Mouse (Mus musculus) CH12.LX (cell line): ENCODE data around the gene Inhbb. TPM values are rescaled to one million over a fixed set of nuclear protein-coding genes. Genes with fewer than 3 reads are reported as not detected.

Source experiments
- DNase-seq: peaks from one replicate; pipeline ENCODE4 v3.0.0-alpha.2; 2013; ENCODE audit errors: extremely low read depth
- H3K27ac ChIP-seq: 2 replicates; pipeline ENCODE4 v1.5.1; 2012; ENCODE audit warnings: low read depth, mild to moderate bottlenecking, control low read depth, moderate library complexity; ENCODE audit not compliant: insufficient read depth
- H3K27me3 ChIP-seq: replicated peaks from 2 replicates; pipeline ENCODE3; 2012; ENCODE audit warnings: inconsistent platforms
- H3K36me3 ChIP-seq, 2 experiments: replicated peaks in 1 of 2; 2 replicates each; pipeline versions ENCODE3 to v1.6.1; 2012; ENCODE audit warnings: inconsistent platforms in 1 of 2, low read length in 1 of 2, mild to moderate bottlenecking in 1 of 2, mixed read lengths in 1 of 2, moderate library complexity in 1 of 2; ENCODE audit not compliant: control insufficient read depth in 1 of 2, insufficient read depth in 1 of 2
- H3K4me1 ChIP-seq, 2 experiments: 2 replicates each; pipeline ENCODE4 v1.6.1; 2012; ENCODE audit warnings: inconsistent platforms in 1 of 2, moderate library complexity in 1 of 2; ENCODE audit not compliant: insufficient read depth in 2 of 2, control insufficient read depth in 1 of 2
- H3K4me2 ChIP-seq: 2 replicates; pipeline ENCODE4 v1.6.1; 2012; ENCODE audit warnings: low read depth, mild to moderate bottlenecking, control low read depth; ENCODE audit not compliant: poor library complexity, insufficient read depth, severe bottlenecking
- H3K4me3 ChIP-seq, 3 experiments: fragments of 150-350 bp in 1 of 3; sonication (generic) in 1 of 3; replicated peaks in 1 of 3; 2 replicates each; pipeline versions ENCODE3 to v1.5.1; 2011 to 2012; ENCODE audit warnings: low read depth in 2 of 3, low read length in 2 of 3, mild to moderate bottlenecking in 2 of 3, moderate library complexity in 2 of 3, control low read depth in 1 of 3, improper control_type of control experiment in 1 of 3, inconsistent platforms in 1 of 3, mixed read lengths in 1 of 3; ENCODE audit not compliant: poor library complexity in 1 of 3
- H3K79me2 ChIP-seq: replicated peaks from 2 replicates; pipeline ENCODE4 v1.6.1; 2012; ENCODE audit warnings: mild to moderate bottlenecking, moderate library complexity; ENCODE audit not compliant: control insufficient read depth, poor library complexity, insufficient read depth, severe bottlenecking; ENCODE audit errors: extremely low read depth
- H3K9ac ChIP-seq: 2 replicates; pipeline ENCODE4 v1.6.1; 2012; ENCODE audit warnings: low read depth, mild to moderate bottlenecking, control low read depth, moderate library complexity; ENCODE audit not compliant: insufficient read depth
- H3K9me3 ChIP-seq: replicated peaks from 2 replicates; pipeline ENCODE3; 2012; ENCODE audit warnings: low read length, inconsistent platforms, mixed read lengths
- BHLHE40 ChIP-seq: IDR thresholded peaks from 2 replicates; pipeline ENCODE4 v1.6.1; 2011; ENCODE audit warnings: mild to moderate bottlenecking, low read depth, low read length, improper control_type of control experiment
- CHD1 ChIP-seq: IDR thresholded peaks from 2 replicates; pipeline ENCODE4 v1.6.1; 2012; ENCODE audit warnings: low read depth, low read length, improper control_type of control experiment, inconsistent platforms
- CHD2 ChIP-seq: IDR thresholded peaks from 2 replicates; pipeline ENCODE4 v1.6.1; 2011; ENCODE audit warnings: low read length, improper control_type of control experiment
- E2F4 ChIP-seq: IDR thresholded peaks from 2 replicates; pipeline ENCODE4 v1.6.1; 2011; ENCODE audit warnings: low read depth, low read length, improper control_type of control experiment; ENCODE audit not compliant: insufficient replicate concordance
- ELF1 ChIP-seq: IDR thresholded peaks from 2 replicates; pipeline ENCODE4 v1.6.1; 2014; ENCODE audit warnings: low read depth, mild to moderate bottlenecking, inconsistent platforms, low read length, improper control_type of control experiment
- ETS1 ChIP-seq: conservative IDR thresholded peaks from 2 replicates; pipeline ENCODE4 v1.6.1; 2012; ENCODE audit warnings: low read depth, mild to moderate bottlenecking, inconsistent platforms, low read length, improper control_type of control experiment, moderate library complexity
- GABPA ChIP-seq: IDR thresholded peaks from 2 replicates; pipeline ENCODE4 v1.6.1; 2012; ENCODE audit warnings: low read depth, low read length, improper control_type of control experiment, inconsistent platforms; ENCODE audit not compliant: insufficient replicate concordance
- HCFC1 ChIP-seq: IDR thresholded peaks from 2 replicates; pipeline ENCODE4 v1.6.1; 2012; ENCODE audit warnings: low read depth, mild to moderate bottlenecking, inconsistent platforms, low read length, improper control_type of control experiment
- IRF4 ChIP-seq: IDR thresholded peaks from 2 replicates; pipeline ENCODE4 v1.6.1; 2014; ENCODE audit warnings: low read depth, mild to moderate bottlenecking, inconsistent platforms, low read length, improper control_type of control experiment
- JUND ChIP-seq: conservative IDR thresholded peaks from 2 replicates; pipeline ENCODE4 v1.6.1; 2011; ENCODE audit warnings: low read depth, low read length, improper control_type of control experiment
- KAT2A ChIP-seq: IDR thresholded peaks from 2 replicates; pipeline ENCODE4 v1.6.1; 2012; ENCODE audit warnings: low read length, improper control_type of control experiment, inconsistent platforms; ENCODE audit not compliant: insufficient replicate concordance
- MAFK ChIP-seq: IDR thresholded peaks from 2 replicates; pipeline ENCODE4 v1.6.1; 2011; ENCODE audit warnings: low read length, improper control_type of control experiment; ENCODE audit not compliant: insufficient replicate concordance
- MYC ChIP-seq: IDR thresholded peaks from 2 replicates; pipeline ENCODE4 v1.6.1; 2011; ENCODE audit warnings: low read depth, mild to moderate bottlenecking, improper control_type of control experiment, low read length
- NELFE ChIP-seq: IDR thresholded peaks from 2 replicates; pipeline ENCODE4 v1.6.1; 2011; ENCODE audit warnings: low read depth, low read length, improper control_type of control experiment
- NRF1 ChIP-seq: IDR thresholded peaks from 2 replicates; pipeline ENCODE4 v1.6.1; 2014; ENCODE audit warnings: low read depth, mild to moderate bottlenecking, inconsistent platforms, low read length, improper control_type of control experiment, moderate library complexity
- PAX5 ChIP-seq: IDR thresholded peaks from 2 replicates; pipeline ENCODE4 v1.6.1; 2012; ENCODE audit warnings: low read length, inconsistent platforms, mixed read lengths
- POLR2A ChIP-seq: IDR thresholded peaks from 2 replicates; pipeline ENCODE4 v1.6.1; 2011; ENCODE audit warnings: low read depth, mild to moderate bottlenecking, improper control_type of control experiment, low read length
- POLR2AphosphoS2 ChIP-seq: IDR thresholded peaks from 2 replicates; pipeline ENCODE4 v1.6.1; 2011; ENCODE audit warnings: low read depth, low read length, improper control_type of control experiment
- RCOR1 ChIP-seq: conservative IDR thresholded peaks from 2 replicates; pipeline ENCODE4 v1.6.1; 2012; ENCODE audit warnings: low read depth, mild to moderate bottlenecking, inconsistent platforms, low read length, improper control_type of control experiment
- SIN3A ChIP-seq: IDR thresholded peaks from 2 replicates; pipeline ENCODE4 v1.6.1; 2012; ENCODE audit warnings: low read length, improper control_type of control experiment, inconsistent platforms
- UBTF ChIP-seq: IDR thresholded peaks from 2 replicates; pipeline ENCODE4 v1.6.1; 2012; ENCODE audit warnings: low read depth, mild to moderate bottlenecking, inconsistent platforms, low read length, improper control_type of control experiment, moderate library complexity
- USF1 ChIP-seq: IDR thresholded peaks from 2 replicates; pipeline ENCODE4 v1.6.1; 2014; ENCODE audit warnings: low read depth, mild to moderate bottlenecking, inconsistent platforms, low read length, improper control_type of control experiment
- USF2 ChIP-seq: conservative IDR thresholded peaks from 2 replicates; pipeline ENCODE4 v1.6.1; 2011; ENCODE audit warnings: low read depth, low read length, improper control_type of control experiment
- ZC3H11A ChIP-seq: IDR thresholded peaks from 2 replicates; pipeline ENCODE4 v1.6.1; 2012; ENCODE audit warnings: low read depth, mild to moderate bottlenecking, inconsistent platforms, low read length, improper control_type of control experiment
- ZMIZ1 ChIP-seq: IDR thresholded peaks from 2 replicates; pipeline ENCODE4 v1.6.1; 2012; ENCODE audit warnings: low read depth, mild to moderate bottlenecking, inconsistent platforms, low read length, improper control_type of control experiment
- dilution Hi-C: fragments of 300-500 bp; cut with MboI; formaldehyde crosslinking; loops from 2 replicates; pipeline ENCODE4 v1.14.3; 2020; ENCODE audit warnings: low sequenced_read_pairs; ENCODE audit not compliant: extremely low pct_unique_long_range_greater_than_20kb, extremely low pct_ligation_motif_present
- in situ Hi-C: fragments of 300-500 bp; cut with MboI; formaldehyde crosslinking; loops from 3 replicates; pipeline ENCODE4 v1.14.3; 2019; ENCODE audit warnings: low sequenced_read_pairs, low pct_ligation_motif_present, low pct_unique_long_range_greater_than_20kb, mixed read lengths
- polyA plus RNA-seq: library from polyadenylated mRNA; unstranded; fragments of >175 nt; gene quantifications from 2 replicates; pipeline ENCODE4 v1.2.1, GENCODE M21; 2012; ENCODE audit warnings: low read depth; ENCODE audit not compliant: insufficient read length
- total RNA-seq, 2 experiments: library from RNA; depleted of rRNA; stranded (reverse); fragments of 300-350 nt in 1 of 2; fragments of >200 nt in 1 of 2; gene quantifications; 2 replicates each; pipeline ENCODE4 v1.2.3; 2012 to 2014

The Inhbb gene
- total and polyA plus RNA-seq, 3 experiments = not detected

GRCm38 (mm10) chr1:119419151-119420105, 2.6 kb downstream of the Inhbb start:
- TF ChIP-seq HCFC1 (no peak), JUND (no peak), USF2 (no peak), MYC (no peak), GABPA (no peak), CHD2 (no peak), SIN3A (no peak), ELF1 (no peak), IRF4 (no peak), POLR2AphosphoS2 (no peak), PAX5 (no peak), NRF1 (no peak), UBTF (no peak), CHD1 (no peak)
- no peaks in the 10 kb centered on the region for H3K27me3 ChIP-seq
- no peaks in the 10 kb centered on the region for H3K79me2 ChIP-seq
- H3K27ac ChIP-seq = no peak overlapping the region
- H3K9ac ChIP-seq = no peak overlapping the region
- H3K9me3 ChIP-seq = peaks cover 79% of the 10 kb centered on the region
- H3K4me3 ChIP-seq = no peak overlapping the region
- DNase-seq = no peak
- H3K36me3 ChIP-seq = no peaks in the 10 kb centered on the region
- H3K4me2 ChIP-seq = no peak overlapping the region
- in situ Hi-C loops (no loop called here), dilution Hi-C loops (no loop called here)
- H3K4me1 ChIP-seq = no peaks in the 10 kb centered on the region

DNA sequence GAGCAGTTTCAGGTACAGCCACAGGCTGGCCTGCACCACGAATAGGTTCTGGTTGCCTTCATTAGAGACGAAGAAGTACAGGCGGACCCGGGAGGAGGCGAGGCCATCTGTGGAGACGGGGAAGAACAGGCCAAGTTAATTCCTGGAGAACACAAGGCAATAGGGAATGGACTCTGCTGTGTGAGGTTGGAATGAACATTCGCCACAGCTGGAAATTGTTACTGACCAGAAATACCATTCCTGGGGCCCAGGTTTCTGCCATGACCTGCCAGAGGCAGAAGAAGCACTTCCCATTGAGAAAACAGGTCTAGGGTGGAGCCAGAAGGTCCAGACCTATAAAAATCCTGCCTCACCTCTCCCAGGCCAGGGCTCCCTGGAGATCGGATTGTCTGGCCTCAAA, 4.1 kb downstream of the Inhbb start:
- TF ChIP-seq POLR2A = no peak
- TF ChIP-seq PAX5 = no peak
- TF ChIP-seq UBTF = no peak
- TF ChIP-seq IRF4 = no peak
- no peak for TF ChIP-seq E2F4
- no peak for TF ChIP-seq CHD2
- TF ChIP-seq SIN3A = no peak
- no peak for TF ChIP-seq BHLHE40
- TF ChIP-seq ETS1 = no peak
- no peak for TF ChIP-seq MYC
- no peak for TF ChIP-seq MAFK
- TF ChIP-seq KAT2A = no peak
- TF ChIP-seq NELFE = no peak
- no peak for TF ChIP-seq ZMIZ1
- TF ChIP-seq RCOR1 = no peak
- TF ChIP-seq POLR2AphosphoS2 = no peak
- TF ChIP-seq ZC3H11A = no peak
- TF ChIP-seq USF2 = no peak
- no peak for TF ChIP-seq USF1
- no peak overlapping the region for H3K4me3 ChIP-seq
- H3K9ac ChIP-seq = no peak overlapping the region
- no peak overlapping the region for H3K27ac ChIP-seq
- in situ Hi-C loops (no loop called here), dilution Hi-C loops (no loop called here)
- peaks cover 80% of the 10 kb centered on the region for H3K9me3 ChIP-seq
- no peak for DNase-seq
- no peaks in the 10 kb centered on the region for H3K79me2 ChIP-seq
- H3K36me3 ChIP-seq = no peaks in the 10 kb centered on the region
- H3K27me3 ChIP-seq = peaks cover 2% of the 10 kb centered on the region
- H3K4me1 ChIP-seq = no peaks in the 10 kb centered on the region
- no peak overlapping the region for H3K4me2 ChIP-seq
